Mouse (Mus musculus): ENCODE data around the gene Dennd4c.

Dennd4c gene

GRCm38 (mm10) chr4:86886160-86886878 is 138.0 kb downstream of the Dennd4c start:
- DNase-seq: no peak

- DNase-seq: no peak
These were observed 139.5 kb downstream of the Dennd4c start for GRCm38 (mm10) chr4:86887879-86888278.

GRCm38 (mm10) chr4:86897411-86897810 is 149.1 kb downstream of the Dennd4c start:
- no peak for DNase-seq

GRCm38 (mm10) chr4:86898791-86899474 is 150.6 kb downstream of the Dennd4c start:
- DNase-seq: no peak
